Mouse (Mus musculus): Measurements from ENCODE around the gene Vpreb1. TPM values are rescaled to one million over a fixed set of nuclear protein-coding genes. Genes with fewer than 3 reads are reported as not detected.

Gene Vpreb1
- polyA plus RNA-seq (2017; shearing (Covaris generic)) = 3.9 TPM

DNA sequence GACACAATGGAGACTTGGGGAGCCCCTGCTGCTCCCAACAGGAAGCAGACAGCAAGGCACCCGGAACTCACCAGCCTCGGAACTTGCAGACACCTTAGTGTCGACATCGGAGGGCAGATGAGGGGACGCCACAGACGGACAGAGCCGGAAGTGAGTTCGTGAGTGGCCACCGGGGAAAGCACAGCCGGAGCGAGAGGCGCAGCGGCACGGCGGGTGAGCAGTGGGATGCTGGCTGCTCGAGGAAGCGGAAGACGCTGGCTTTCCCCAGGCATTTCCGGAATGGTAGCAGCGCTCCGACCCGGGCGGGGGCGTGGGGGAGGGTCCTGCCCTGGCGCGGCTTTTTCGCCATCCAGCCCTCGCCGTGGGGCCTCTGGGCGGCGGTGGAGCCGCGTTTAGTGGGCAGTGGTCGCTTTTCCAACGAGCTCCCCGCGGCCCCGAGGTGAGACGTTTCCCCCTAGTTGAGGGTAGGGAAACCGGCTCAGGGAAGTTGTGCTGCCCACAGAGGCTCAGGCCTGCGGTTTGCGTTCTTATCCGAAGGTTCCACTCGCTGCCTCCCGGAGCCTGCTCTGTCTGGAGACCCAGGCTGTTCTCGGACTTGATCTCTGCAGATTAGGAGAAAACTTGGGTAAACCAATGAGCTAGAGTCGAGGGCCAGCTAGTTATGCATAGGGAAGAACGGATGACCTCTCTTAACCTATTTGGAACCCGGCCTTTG, at the start of gene Vpreb1, which contains the start of gene Top3b:
Vpreb1 (minus strand) TSS at position 227 of the 715 bp plus-strand sequence.
Top3b (plus strand) TSS at position 120 of the 715 bp plus-strand sequence.

GRCm38 (mm10) chr16:16896382-16897055, 25.9 kb upstream of the Vpreb1 start, which contains the start of gene Ppm1f:
Gene Ppm1f (plus strand): TSS chr16:16896469.

GRCm38 (mm10) chr16:16863978-16864377, 6.7 kb downstream of the Vpreb1 start, which contains the start of gene Igll1:
Gene Igll1 (minus strand): TSS chr16:16863985.

DNA sequence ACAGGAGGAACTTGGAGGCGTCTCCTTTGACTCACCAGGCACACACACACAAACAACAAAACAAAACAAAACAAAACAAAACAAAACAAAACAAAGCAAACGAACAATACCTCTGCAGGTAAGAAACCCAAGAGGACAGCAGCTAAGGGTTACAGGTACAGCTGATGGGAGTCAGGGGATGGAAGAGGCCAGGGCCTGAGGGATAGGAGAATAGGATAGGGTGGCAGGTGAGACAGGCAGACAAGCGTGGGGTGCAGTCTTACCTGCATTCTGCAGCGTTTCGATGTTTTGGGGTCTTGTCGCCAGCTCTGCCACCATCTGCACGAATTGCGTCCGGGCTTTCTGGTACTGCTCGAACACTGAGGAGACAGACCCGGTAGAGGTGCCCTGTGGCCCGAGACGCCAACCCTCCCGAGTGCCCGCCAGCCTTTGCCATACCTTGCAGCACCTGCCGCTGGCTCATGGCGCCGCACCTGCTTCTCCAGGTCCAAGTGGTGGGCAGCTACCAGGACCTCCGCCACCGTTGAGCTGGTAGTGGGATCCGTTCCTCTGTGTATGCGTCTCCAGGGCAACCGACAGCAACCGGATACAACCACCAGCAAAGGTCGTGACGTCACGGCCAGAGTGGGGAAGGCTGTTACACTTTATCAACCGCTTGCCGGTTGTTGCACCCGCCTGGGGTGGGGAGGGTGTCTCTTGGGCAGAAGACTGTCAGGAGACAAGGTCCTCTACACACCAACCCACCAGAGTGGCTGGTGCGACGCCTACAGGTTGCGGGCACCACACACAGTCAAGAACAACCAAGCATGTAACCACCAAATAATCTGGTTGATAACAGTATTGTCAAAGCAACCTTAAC, 41.7 kb downstream of the Vpreb1 start, which contains the start of gene Spag6l:
Spag6l (minus strand) TSS at position 700 of the 859 bp plus-strand sequence.

Other genes with a start within 250 kb of the Vpreb1 start
- not detected for gene Olfr19, start 194.4 kb downstream of the Vpreb1 start, polyA plus RNA-seq (2017; shearing (Covaris generic))
- gene Spag6l, start 41.4 kb downstream of the Vpreb1 start, polyA plus RNA-seq (2017; shearing (Covaris generic)) = not detected
- gene Igll1, start 6.9 kb downstream of the Vpreb1 start, polyA plus RNA-seq (2017; shearing (Covaris generic)) = not detected
- 109 TPM for gene Top3b, start 107 bp downstream of the Vpreb1 start, polyA plus RNA-seq (2017; shearing (Covaris generic))
- gene Ppm1f, start 25.6 kb upstream of the Vpreb1 start, polyA plus RNA-seq (2017; shearing (Covaris generic)) = 31.0 TPM
- gene Mapk1, start 112.5 kb upstream of the Vpreb1 start, polyA plus RNA-seq (2017; shearing (Covaris generic)) = 32.1 TPM
- gene Ypel1, start 198.9 kb upstream of the Vpreb1 start, polyA plus RNA-seq (2017; shearing (Covaris generic)) = 2.8 TPM
- gene Ppil2, start 240.4 kb upstream of the Vpreb1 start, polyA plus RNA-seq (2017; shearing (Covaris generic)) = 256 TPM

All from activated CD4-positive, CD25-positive, alpha-beta regulatory T cell, adult 9 weeks (primary cell).